Mouse (Mus musculus): ENCODE measurements around the gene S100a10. TPM values are rescaled to one million over a fixed set of nuclear protein-coding genes. Genes with fewer than 3 reads are reported as not detected.

S100a10 gene
- polyA plus RNA-seq, 1 experiment from 2014 or later, result 200 TPM

DNA sequence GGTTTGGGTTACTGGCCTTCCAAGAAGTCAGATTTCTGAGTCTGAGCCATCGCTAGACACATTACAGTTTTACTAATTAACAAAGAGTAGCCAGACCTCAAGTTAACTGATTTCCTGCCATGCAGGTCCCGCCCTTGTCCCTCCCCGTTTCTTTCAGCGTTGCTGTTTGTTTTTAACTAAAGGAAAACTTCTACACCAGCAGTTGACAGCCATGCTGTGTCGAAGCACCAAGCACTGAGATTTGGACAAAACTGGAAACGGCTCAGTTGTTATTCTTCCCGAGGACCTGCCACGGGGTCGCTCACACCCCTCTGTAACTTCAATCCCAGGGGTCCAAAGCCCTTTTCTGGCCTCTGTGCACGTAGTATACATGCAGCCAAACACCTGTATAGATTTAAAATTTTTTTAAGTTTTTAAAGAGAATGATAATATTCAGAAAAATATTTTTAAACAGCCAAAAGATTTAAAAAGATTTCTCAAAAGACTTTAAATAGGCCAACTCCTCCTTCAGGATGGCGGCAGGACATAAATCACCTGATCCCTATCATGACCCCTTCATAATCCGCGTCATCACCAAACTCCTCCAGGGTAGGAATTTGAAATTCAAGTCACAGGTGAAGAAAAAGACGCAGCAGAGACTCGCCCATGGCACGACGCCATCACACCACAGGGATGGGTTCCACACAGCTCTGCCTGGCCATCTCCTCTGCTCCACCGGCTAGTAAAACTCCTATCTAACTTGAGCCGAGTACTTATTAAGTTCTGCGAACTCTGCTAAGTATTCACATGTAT, 6.9 kb upstream of the S100a10 start:
- WGBS, result 70% methylated on average over 20 of the region's 20 CpGs
- Histone ChIP-seq H3K27me3 (replicated peaks) (no peaks in the 10 kb centered on the region), H3K9ac (no peak overlapping the region), H3K9me3 (no peaks in the 10 kb centered on the region), H3K27ac (replicated peaks) (no peak overlapping the region), H3K4me1 (0 out of 2 replicates have a peak, but pooled peaks cover 5% of the 10 kb centered on the region), H3K36me3 (no peaks in the 10 kb centered on the region), H3K4me2 (no peak overlapping the region), H3K4me3 (no peak overlapping the region)
- ATAC-seq (ENCODE audit: extremely low read depth, insufficient number of reproducible peaks, low FRiP score, low TSS enrichment), result no peak

DNA sequence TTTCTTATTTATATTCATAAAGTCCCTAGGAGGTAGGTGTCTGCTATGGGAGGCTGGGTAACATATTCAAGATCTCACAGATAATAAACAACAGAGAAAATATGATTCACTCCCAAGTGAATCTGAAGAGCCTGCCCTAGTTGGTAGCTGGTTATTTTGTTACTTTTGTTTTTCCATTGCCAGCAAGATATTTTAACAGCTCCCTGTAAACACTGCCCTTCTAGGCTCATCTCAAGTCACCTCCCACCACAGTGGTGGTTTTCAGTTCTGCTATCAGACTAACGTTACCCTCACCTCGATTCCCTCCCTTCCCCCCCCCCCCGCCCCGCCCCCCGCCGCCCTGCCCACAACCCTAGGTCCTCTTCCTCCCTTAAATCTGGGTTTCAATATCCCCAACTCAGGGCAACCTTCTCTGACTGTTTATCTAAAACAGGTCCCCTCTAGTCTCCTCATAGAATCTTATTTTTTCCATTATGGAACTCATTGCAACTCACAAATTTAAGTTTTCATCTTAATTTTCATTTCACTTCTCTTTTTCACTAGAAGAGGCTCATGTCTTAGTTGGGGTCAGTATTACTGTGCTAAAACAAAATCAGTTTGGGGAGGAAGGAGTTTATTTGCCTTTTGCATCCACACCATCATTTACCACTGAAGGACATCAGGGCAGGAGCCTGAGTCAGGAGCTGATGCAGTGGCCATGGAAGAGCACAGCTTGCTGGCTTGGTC, 6.2 kb upstream of the S100a10 start:
- Histone ChIP-seq H3K9me3 (no peaks in the 10 kb centered on the region), H3K4me2 (no peak overlapping the region), H3K4me1 (0 out of 2 replicates have a peak, but pooled peaks cover 5% of the 10 kb centered on the region), H3K36me3 (no peaks in the 10 kb centered on the region), H3K9ac (no peak overlapping the region), H3K27ac (replicated peaks) (no peak overlapping the region), H3K4me3 (no peak overlapping the region), H3K27me3 (replicated peaks) (no peaks in the 10 kb centered on the region)
- no peak for ATAC-seq (ENCODE audit: extremely low read depth, insufficient number of reproducible peaks, low FRiP score, low TSS enrichment)
- WGBS, result 70% methylated on average over 3 of the region's 6 CpGs

DNA sequence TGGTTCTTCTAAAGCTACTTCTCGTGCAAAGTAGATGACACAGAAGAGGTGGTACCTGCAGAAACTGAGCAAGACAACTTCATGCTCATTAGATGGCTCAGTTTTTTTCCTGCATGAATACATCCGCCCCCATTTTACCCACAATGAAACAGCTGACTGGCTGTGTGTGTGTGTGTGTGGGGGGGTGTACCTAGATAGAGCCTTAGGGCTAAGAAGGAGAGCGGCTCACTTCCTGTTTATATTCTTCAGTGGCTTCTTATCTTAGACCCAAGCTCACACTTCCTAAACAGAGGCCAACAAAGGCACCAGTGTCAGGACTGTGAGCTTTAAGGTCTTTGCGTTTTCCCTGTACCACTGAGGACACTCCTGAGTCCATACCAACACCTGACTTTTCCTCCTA, 4.9 kb upstream of the S100a10 start:
- no peak overlapping the region for H3K27ac ChIP-seq (replicated peaks)
- no peak overlapping the region for H3K4me3 ChIP-seq
- WGBS, result 38% methylated on average over 4 of the region's 4 CpGs
- peaks cover 14% of the 10 kb centered on the region for H3K4me1 ChIP-seq
- H3K36me3 ChIP-seq, result no peaks in the 10 kb centered on the region
- H3K9me3 ChIP-seq, result no peaks in the 10 kb centered on the region
- no peak overlapping the region for H3K4me2 ChIP-seq
- H3K27me3 ChIP-seq (replicated peaks), result no peaks in the 10 kb centered on the region
- no peak for ATAC-seq (ENCODE audit: extremely low read depth, insufficient number of reproducible peaks, low FRiP score, low TSS enrichment)
- no peak overlapping the region for H3K9ac ChIP-seq

DNA sequence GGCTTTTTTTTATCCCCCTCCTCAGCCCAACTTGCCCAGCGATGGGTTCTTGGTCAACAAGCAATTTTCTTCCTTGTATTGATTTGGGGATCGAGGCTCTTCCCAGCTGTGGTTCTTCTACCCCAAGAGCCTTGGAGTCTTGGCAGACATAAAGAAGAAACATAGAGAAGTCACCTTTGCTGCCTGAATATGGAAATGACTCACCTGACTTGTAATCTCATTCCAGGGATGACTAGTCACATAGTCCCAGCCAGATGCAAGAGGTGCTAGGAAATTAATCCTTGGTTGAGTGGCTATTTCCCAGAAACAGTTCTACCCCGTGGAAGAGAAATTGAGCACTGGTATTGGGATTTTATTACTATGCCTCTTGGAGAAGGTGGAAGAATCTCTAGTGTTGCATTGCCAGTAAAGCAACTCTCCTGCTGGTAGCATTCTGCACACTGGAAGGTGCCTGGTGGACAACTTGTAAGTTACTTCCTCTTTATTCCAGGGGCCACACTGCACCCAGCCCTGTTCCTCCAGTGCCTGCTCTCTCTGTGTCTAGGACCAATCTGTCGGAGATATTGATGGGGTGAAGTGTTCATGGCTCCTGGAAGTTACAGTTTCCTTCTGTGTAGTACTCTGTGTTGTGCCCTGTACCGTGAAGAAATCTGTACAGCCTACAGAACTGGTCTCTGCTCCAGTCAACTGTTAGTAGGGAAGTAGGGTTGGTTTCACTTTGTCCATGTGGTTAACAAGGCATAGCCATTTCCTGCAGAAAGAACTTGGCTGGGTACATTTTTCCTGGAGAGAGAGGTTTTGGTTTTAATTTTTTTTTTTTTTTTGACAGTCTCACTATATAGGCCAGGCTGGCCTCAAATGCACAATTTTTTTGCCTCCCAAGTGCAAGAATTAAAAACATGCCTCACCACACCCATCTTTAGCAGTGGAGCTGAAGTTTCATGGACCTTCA, 2.7 kb upstream of the S100a10 start:
- Histone ChIP-seq H3K36me3 (no peaks in the 10 kb centered on the region), H3K9ac (no peak overlapping the region), H3K4me2 (no peak overlapping the region), H3K4me3 (no peak overlapping the region), H3K27me3 (replicated peaks) (no peaks in the 10 kb centered on the region), H3K4me1 (peaks cover 30% of the 10 kb centered on the region), H3K9me3 (no peaks in the 10 kb centered on the region), H3K27ac (replicated peaks) (no peak overlapping the region)
- ATAC-seq (ENCODE audit: extremely low read depth, insufficient number of reproducible peaks, low FRiP score, low TSS enrichment), result no peak
- WGBS, result 78% methylated on average over 5 of the region's 5 CpGs

DNA sequence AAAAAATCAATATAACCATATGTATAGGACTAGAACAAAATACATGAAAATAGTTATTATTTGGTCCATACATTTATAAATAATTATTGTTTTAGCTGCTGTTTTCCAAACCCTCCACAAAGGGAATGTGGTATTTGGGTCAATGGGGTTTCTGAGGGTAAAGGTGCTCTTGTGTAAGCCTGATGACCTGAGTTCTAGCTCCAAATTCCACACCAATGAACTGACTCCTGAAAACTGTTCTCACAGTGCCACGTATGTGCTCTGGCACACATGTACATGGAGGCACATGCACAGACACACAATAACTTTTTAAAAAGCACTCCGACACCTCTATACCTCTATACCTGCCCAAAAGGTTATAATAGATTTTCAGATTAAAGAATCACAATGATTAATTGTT, 1.6 kb upstream of the S100a10 start:
- ATAC-seq (ENCODE audit: extremely low read depth, insufficient number of reproducible peaks, low FRiP score, low TSS enrichment), result no peak
- Histone ChIP-seq H3K4me2 (no peak overlapping the region), H3K27ac (replicated peaks) (no peak overlapping the region), H3K36me3 (no peaks in the 10 kb centered on the region), H3K27me3 (replicated peaks) (no peaks in the 10 kb centered on the region), H3K9me3 (no peaks in the 10 kb centered on the region), H3K4me3 (no peak overlapping the region), H3K9ac (no peak overlapping the region), H3K4me1 (peaks cover 39% of the 10 kb centered on the region)
- WGBS, result 88% methylated on average over 2 of the region's 2 CpGs

DNA sequence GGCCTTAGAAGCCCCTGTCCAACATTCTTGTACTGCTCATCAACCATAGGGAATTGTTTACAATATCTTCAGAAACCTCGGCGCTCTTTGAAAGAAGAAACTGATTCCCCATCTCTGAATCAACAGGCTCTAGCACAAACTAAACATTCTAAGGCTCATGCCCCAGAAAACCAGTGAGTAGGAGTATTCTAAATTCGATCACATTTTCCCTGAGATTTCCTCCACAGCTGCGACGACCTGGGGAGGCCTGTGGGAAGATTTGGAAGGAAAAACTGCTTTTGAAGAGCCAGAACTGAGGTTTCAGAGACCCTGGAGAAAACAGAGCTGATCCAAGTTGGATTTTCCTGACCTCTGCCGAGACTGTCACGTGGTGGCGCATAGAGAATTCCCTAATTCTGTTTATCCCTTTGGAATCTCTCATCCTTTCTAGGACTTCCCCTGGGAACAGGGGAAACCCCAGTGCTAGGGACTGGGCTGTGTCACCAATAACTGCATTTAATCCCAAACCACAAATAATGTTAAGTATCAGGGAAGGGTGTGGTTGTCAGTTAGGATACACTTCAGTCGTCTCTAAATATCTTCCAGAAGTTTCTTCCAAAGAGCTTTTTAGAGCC, 1.0 kb upstream of the S100a10 start:
- H3K27ac ChIP-seq (replicated peaks), result no peak overlapping the region
- H3K4me2 ChIP-seq, result peak overlapping the region; percentile 90; the same call in 1 of the 2 replicates
- peaks cover 43% of the 10 kb centered on the region for H3K4me1 ChIP-seq
- H3K4me3 ChIP-seq, result no peak overlapping the region
- H3K9me3 ChIP-seq, result no peaks in the 10 kb centered on the region
- no peaks in the 10 kb centered on the region for H3K27me3 ChIP-seq (replicated peaks)
- H3K9ac ChIP-seq, result no peak overlapping the region
- no peak for ATAC-seq (ENCODE audit: extremely low read depth, insufficient number of reproducible peaks, low FRiP score, low TSS enrichment)
- WGBS, result 59% methylated on average over 9 of the region's 9 CpGs
- H3K36me3 ChIP-seq, result no peaks in the 10 kb centered on the region

DNA sequence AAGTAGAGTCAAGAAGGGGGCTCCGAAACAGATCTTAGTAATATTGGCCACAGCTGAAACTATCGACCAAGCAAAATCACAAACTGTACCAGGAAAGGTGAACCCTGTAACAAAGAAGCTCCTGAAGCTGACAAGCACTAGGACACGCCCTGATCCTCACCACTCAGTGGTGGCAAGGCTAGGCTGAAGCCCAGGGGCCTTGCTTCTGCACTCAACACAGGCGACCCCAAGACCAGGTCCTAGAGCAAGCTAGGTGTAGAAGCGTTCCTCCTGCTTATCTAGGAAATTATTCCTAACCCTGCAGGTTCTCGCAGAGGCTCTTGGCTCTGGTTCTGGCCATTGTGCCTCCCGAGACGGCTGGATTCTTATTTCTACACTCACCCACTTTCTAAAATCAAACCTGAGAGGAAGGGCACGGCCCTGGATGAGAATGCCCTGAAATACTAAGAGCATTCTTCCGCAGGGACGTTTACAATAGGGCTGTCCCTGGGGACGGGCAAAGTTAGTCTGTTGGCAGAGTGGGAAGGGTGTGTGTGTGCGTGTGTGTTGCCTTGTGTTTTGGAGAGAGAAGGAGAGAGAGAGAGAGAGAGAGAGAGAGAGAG, 400 bp upstream of the S100a10 start:
- H3K4me3 ChIP-seq, result peak overlapping the region; percentile 77
- H3K4me1 ChIP-seq, result peaks cover 48% of the 10 kb centered on the region
- WGBS, result 15% methylated on average over 13 of the region's 13 CpGs
- H3K27ac ChIP-seq (replicated peaks), result peak overlapping the region; percentile 62
- no peaks in the 10 kb centered on the region for H3K36me3 ChIP-seq
- no peaks in the 10 kb centered on the region for H3K27me3 ChIP-seq (replicated peaks)
- ATAC-seq (ENCODE audit: extremely low read depth, insufficient number of reproducible peaks, low FRiP score, low TSS enrichment), result no peak
- H3K9ac ChIP-seq, result peak overlapping the region; percentile 87
- no peaks in the 10 kb centered on the region for H3K9me3 ChIP-seq
- H3K4me2 ChIP-seq, result peak overlapping the region; percentile 90

DNA sequence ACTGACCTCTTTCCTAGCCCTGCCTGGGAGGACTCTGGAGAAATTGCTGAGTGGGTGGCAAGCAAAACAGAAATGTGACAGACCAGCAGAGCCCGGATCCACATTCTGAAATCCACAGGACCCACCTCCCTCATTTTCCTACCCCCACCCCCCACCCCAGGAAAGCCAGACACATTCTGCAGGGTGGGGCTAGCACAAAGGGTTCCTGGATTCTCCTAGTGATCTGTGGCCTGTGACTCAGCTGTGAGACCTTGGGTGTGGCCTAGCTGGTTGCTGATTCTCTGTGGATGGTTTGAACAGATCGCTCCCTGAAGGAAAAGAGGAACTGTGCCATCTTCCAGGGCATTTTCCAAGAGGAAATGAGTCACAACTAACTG, 986 bp downstream of the S100a10 start:
- peak overlapping the region; percentile 88 for H3K27ac ChIP-seq (replicated peaks)
- peaks cover 1% of the 10 kb centered on the region for H3K36me3 ChIP-seq
- H3K4me3 ChIP-seq, result peak overlapping the region; percentile 77
- peaks cover 42% of the 10 kb centered on the region for H3K4me1 ChIP-seq
- peak overlapping the region; percentile 90 for H3K4me2 ChIP-seq
- ATAC-seq (ENCODE audit: extremely low read depth, insufficient number of reproducible peaks, low FRiP score, low TSS enrichment), result no peak
- peak overlapping the region; percentile 87 for H3K9ac ChIP-seq
- no peaks in the 10 kb centered on the region for H3K27me3 ChIP-seq (replicated peaks)
- 13% methylated on average over 2 of the region's 2 CpGs for WGBS
- no peaks in the 10 kb centered on the region for H3K9me3 ChIP-seq

DNA sequence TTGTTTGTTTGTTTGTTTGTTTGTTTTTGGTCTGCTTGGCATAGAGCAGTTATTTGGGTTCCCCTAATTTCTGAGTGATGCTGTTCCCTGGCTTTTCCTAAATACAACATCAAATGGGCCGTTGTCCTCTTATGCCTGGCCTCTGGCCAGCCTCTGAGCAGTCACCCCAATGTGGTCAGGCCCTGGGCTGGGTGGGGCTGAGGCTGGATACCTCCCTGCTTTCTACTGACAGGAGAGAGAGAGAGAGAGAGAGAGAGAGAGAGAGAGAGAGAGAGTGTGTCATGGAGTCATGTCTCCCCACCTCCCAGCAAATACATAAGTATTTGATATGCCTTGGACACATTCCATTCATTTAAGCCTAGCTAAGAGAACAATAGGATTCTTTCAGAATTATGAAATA, 1.7 kb downstream of the S100a10 start:
- Histone ChIP-seq H3K27ac (replicated peaks) (no peak overlapping the region), H3K36me3 (peaks cover 9% of the 10 kb centered on the region), H3K9me3 (no peaks in the 10 kb centered on the region), H3K27me3 (replicated peaks) (no peaks in the 10 kb centered on the region), H3K4me3 (peak overlapping the region; percentile 77), H3K9ac (peak overlapping the region; percentile 87), H3K4me2 (peak overlapping the region; percentile 90), H3K4me1 (peaks cover 42% of the 10 kb centered on the region)
- no peak for ATAC-seq (ENCODE audit: extremely low read depth, insufficient number of reproducible peaks, low FRiP score, low TSS enrichment)
- WGBS, result 22% methylated on average over 1 of the region's 1 CpGs

DNA sequence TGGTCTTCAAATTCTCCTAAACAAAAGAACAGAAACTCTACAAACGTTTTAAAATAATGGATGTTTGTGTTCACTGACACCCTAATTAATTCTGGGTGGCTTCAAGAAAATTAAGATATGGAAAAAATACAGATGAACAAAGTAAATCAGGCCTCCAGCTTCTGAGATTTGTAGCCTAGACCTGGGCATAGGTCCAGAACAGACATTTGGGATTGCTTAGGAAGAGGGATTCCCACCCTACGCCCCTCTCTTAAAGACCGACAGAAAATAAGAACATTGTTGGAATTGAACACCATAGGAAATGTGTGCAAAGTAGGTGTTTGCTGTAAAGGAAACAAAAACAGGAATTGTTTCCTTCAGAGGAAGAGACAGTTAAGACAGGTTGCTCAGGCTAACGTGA, 2.6 kb downstream of the S100a10 start:
- H3K4me2 ChIP-seq, result peak overlapping the region; percentile 90
- no peak for ATAC-seq (ENCODE audit: extremely low read depth, insufficient number of reproducible peaks, low FRiP score, low TSS enrichment)
- 52% methylated on average over 4 of the region's 4 CpGs for WGBS
- H3K36me3 ChIP-seq, result peaks cover 17% of the 10 kb centered on the region
- no peaks in the 10 kb centered on the region for H3K27me3 ChIP-seq (replicated peaks)
- H3K4me3 ChIP-seq, result no peak overlapping the region
- peaks cover 42% of the 10 kb centered on the region for H3K4me1 ChIP-seq
- H3K9me3 ChIP-seq, result no peaks in the 10 kb centered on the region
- H3K27ac ChIP-seq (replicated peaks), result no peak overlapping the region
- no peak overlapping the region for H3K9ac ChIP-seq

Measured in heart, embryonic 13.5 days (tissue).